Mouse (Mus musculus): ENCODE data around the gene Dyrk3. TPM values are rescaled to one million over a fixed set of nuclear protein-coding genes. Genes with fewer than 3 reads are reported as not detected.

The Dyrk3 gene
- total RNA-seq, 1 experiment = 18.6 TPM

DNA sequence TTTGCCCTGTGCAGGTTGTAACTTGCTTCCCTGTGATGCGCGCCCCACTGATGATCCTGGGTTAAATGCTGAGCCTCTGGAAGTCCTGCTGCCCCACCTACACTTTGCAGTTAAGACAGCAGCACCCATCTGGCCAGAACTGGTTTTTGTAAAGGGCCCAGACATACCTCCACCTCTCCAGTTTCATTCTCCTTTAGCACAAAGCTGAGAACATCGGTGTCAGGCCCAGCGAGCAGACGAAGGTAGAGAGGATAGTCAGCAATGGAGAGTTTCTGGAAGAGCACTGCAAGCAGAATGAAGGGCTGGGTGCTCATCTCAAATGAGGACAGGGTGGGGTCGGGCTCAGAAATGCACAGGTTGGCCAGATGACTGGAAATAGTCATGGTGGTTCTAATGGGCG lies 42.2 kb upstream of the Dyrk3 start:
- no peak for TF ChIP-seq HCFC1 (IDR thresholded peaks at IDR 0.05; ENCODE audit: borderline replicate concordance, insufficient read depth, low read length)
- no peaks in the 10 kb centered on the region for H3K4me1 ChIP-seq (ENCODE audit: control insufficient read depth in 2 of 2, insufficient read depth in 2 of 2, low read length in 2 of 2, poor library complexity in 1 of 2)
- no peak for DNase-seq (ENCODE audit: low read depth, low spot score)
- no peak overlapping the region for H3K4me3 ChIP-seq (ENCODE audit: insufficient read depth in 1 of 2, low read depth in 1 of 2, low read length in 2 of 2, poor library complexity in 1 of 2, severe bottlenecking in 1 of 2)
- H3K9ac ChIP-seq (ENCODE audit: insufficient read depth, low read depth, low read length, poor library complexity, severe bottlenecking) = no peak overlapping the region
- H3K9me3 ChIP-seq (ENCODE audit: control insufficient read depth, insufficient read depth, low read depth, low read length) = no peaks in the 10 kb centered on the region
- peaks cover 22% of the 10 kb centered on the region for H3K36me3 ChIP-seq (ENCODE audit: control insufficient read depth, insufficient read depth, low read length, poor library complexity, severe bottlenecking)
- no peak overlapping the region for H3K27ac ChIP-seq (ENCODE audit: insufficient read depth, low read depth, low read length, poor library complexity, severe bottlenecking)
- in situ Hi-C loops (cut with MboI; ENCODE audit: low sequenced_read_pairs in 2 of 2, unreplicated experiment in 2 of 2) = no loop called here

DNA sequence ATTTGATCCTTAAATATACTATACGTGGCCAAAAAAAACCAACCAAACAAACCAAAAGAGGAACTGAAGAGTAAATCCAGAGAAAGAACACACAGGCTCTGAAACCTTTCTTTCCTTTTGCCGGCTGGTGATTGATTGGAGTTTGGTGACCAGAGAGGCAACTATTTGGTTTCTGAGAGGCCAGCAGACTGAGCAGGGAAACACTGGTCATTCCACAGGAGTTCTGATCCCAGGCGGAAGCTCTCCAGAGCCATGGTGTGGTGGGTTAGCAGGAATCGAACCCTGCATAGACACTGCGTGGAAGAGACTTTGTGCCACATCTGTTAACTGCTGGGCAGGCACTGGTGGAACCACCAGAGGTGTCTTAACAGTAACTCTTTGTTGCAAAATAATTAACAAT lies 39.9 kb upstream of the Dyrk3 start:
- TF ChIP-seq HCFC1 (IDR thresholded peaks at IDR 0.05; ENCODE audit: borderline replicate concordance, insufficient read depth, low read length) = no peak
- no peak for TF ChIP-seq CHD2 (IDR thresholded peaks at IDR 0.05; ENCODE audit: low read depth, low read length)
- TF ChIP-seq ZNF384 (IDR thresholded peaks at IDR 0.05; ENCODE audit: low read depth, low read length) = no peak
- no peak for TF ChIP-seq MAFK (IDR thresholded peaks at IDR 0.05; ENCODE audit: insufficient read depth, low read depth, low read length)
- TF ChIP-seq ZC3H11A (IDR thresholded peaks at IDR 0.05; ENCODE audit: borderline replicate concordance, low read depth, low read length) = no peak
- no peak for DNase-seq (ENCODE audit: low read depth, low spot score)
- Histone ChIP-seq H3K36me3 (ENCODE audit: control insufficient read depth, insufficient read depth, low read length, poor library complexity, severe bottlenecking) (peaks cover 34% of the 10 kb centered on the region), H3K9ac (ENCODE audit: insufficient read depth, low read depth, low read length, poor library complexity, severe bottlenecking) (no peak overlapping the region), H3K9me3 (ENCODE audit: control insufficient read depth, insufficient read depth, low read depth, low read length) (no peaks in the 10 kb centered on the region), H3K4me3 (ENCODE audit: insufficient read depth in 1 of 2, low read depth in 1 of 2, low read length in 2 of 2, poor library complexity in 1 of 2, severe bottlenecking in 1 of 2) (no peak overlapping the region), H3K27ac (ENCODE audit: insufficient read depth, low read depth, low read length, poor library complexity, severe bottlenecking) (no peak overlapping the region), H3K4me1 (ENCODE audit: control insufficient read depth in 2 of 2, insufficient read depth in 2 of 2, low read length in 2 of 2, poor library complexity in 1 of 2) (no peaks in the 10 kb centered on the region)
- in situ Hi-C loops (cut with MboI; ENCODE audit: low sequenced_read_pairs in 2 of 2, unreplicated experiment in 2 of 2) = no loop called here

GRCm38 (mm10) chr1:131177249-131177648 lies 39.1 kb upstream of the Dyrk3 start:
- no peaks in the 10 kb centered on the region for H3K9me3 ChIP-seq (ENCODE audit: control insufficient read depth, insufficient read depth, low read depth, low read length)
- H3K27ac ChIP-seq (ENCODE audit: insufficient read depth, low read depth, low read length, poor library complexity, severe bottlenecking) = no peak overlapping the region
- no peaks in the 10 kb centered on the region for H3K4me1 ChIP-seq (ENCODE audit: control insufficient read depth in 2 of 2, insufficient read depth in 2 of 2, low read length in 2 of 2, poor library complexity in 1 of 2)
- peaks cover 40% of the 10 kb centered on the region for H3K36me3 ChIP-seq (ENCODE audit: control insufficient read depth, insufficient read depth, low read length, poor library complexity, severe bottlenecking)
- in situ Hi-C loops (cut with MboI; ENCODE audit: low sequenced_read_pairs in 2 of 2, unreplicated experiment in 2 of 2) = no loop called here
- DNase-seq (ENCODE audit: low read depth, low spot score) = no peak
- no peak overlapping the region for H3K4me3 ChIP-seq (ENCODE audit: insufficient read depth in 1 of 2, low read depth in 1 of 2, low read length in 2 of 2, poor library complexity in 1 of 2, severe bottlenecking in 1 of 2)
- no peak for TF ChIP-seq ZC3H11A (IDR thresholded peaks at IDR 0.05; ENCODE audit: borderline replicate concordance, low read depth, low read length)
- no peak overlapping the region for H3K9ac ChIP-seq (ENCODE audit: insufficient read depth, low read depth, low read length, poor library complexity, severe bottlenecking)

DNA sequence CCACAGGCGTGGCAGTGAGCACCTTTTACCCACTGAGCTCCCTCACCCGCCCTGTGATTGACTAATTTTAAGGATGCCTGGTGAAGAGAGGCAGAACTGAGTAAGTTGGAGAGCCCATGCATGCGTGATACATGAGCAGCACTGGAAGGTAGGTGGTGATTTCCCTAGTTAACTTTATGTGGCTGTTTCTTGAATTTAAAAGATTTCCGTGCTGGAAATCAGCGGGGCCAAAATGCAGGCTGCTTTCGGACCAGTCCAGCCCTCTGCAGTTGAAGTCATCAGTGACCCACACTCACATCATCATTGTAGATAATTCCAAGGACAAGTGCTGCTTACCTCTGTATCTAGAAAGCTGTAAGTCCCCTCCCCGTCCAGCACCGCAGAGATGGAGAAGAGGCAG lies 37.7 kb upstream of the Dyrk3 start:
- in situ Hi-C loops (cut with MboI; ENCODE audit: low sequenced_read_pairs in 2 of 2, unreplicated experiment in 2 of 2) = no loop called here
- DNase-seq (ENCODE audit: low read depth, low spot score) = no peak
- Histone ChIP-seq H3K36me3 (ENCODE audit: control insufficient read depth, insufficient read depth, low read length, poor library complexity, severe bottlenecking) (peaks cover 52% of the 10 kb centered on the region), H3K4me1 (ENCODE audit: control insufficient read depth in 2 of 2, insufficient read depth in 2 of 2, low read length in 2 of 2, poor library complexity in 1 of 2) (0 out of 4 replicates have a peak, but pooled peaks cover 0 to 1% of the 10 kb centered on the region in 2 experiments), H3K4me3 (ENCODE audit: insufficient read depth in 1 of 2, low read depth in 1 of 2, low read length in 2 of 2, poor library complexity in 1 of 2, severe bottlenecking in 1 of 2) (no peak overlapping the region), H3K27ac (ENCODE audit: insufficient read depth, low read depth, low read length, poor library complexity, severe bottlenecking) (no peak overlapping the region), H3K9ac (ENCODE audit: insufficient read depth, low read depth, low read length, poor library complexity, severe bottlenecking) (no peak overlapping the region), H3K9me3 (ENCODE audit: control insufficient read depth, insufficient read depth, low read depth, low read length) (no peaks in the 10 kb centered on the region)
- TF ChIP-seq ZNF384 (IDR thresholded peaks at IDR 0.05; ENCODE audit: low read depth, low read length) = no peak

DNA sequence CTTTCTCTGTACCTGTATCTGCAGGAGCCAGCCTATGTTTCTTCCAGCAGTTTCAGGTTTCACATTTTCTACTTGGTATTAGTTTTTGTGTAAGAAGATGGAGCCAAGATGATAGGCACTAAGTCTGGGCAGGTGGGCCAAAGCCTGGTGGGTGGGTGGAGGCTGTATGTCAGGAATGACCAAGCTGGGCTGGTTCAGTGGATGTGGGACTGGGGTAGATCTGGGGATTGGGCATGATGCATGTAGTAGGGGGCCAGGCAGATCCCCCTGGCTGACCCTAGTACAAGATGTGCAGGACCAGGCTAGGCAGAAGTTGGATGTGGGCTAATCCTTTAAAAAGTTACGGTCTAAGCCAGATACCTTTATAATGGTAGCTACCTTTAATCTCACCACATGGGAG lies 37.0 kb upstream of the Dyrk3 start:
- Histone ChIP-seq H3K27ac (ENCODE audit: insufficient read depth, low read depth, low read length, poor library complexity, severe bottlenecking) (no peak overlapping the region), H3K9me3 (ENCODE audit: control insufficient read depth, insufficient read depth, low read depth, low read length) (no peaks in the 10 kb centered on the region), H3K36me3 (ENCODE audit: control insufficient read depth, insufficient read depth, low read length, poor library complexity, severe bottlenecking) (peaks cover 56% of the 10 kb centered on the region), H3K4me1 (ENCODE audit: control insufficient read depth in 2 of 2, insufficient read depth in 2 of 2, low read length in 2 of 2, poor library complexity in 1 of 2) (0 out of 4 replicates have a peak, but pooled peaks cover 0 to 2% of the 10 kb centered on the region in 2 experiments), H3K4me3 (ENCODE audit: insufficient read depth in 1 of 2, low read depth in 1 of 2, low read length in 2 of 2, poor library complexity in 1 of 2, severe bottlenecking in 1 of 2) (no peak overlapping the region), H3K9ac (ENCODE audit: insufficient read depth, low read depth, low read length, poor library complexity, severe bottlenecking) (no peak overlapping the region)
- DNase-seq (ENCODE audit: low read depth, low spot score) = no peak
- in situ Hi-C loops (cut with MboI; ENCODE audit: low sequenced_read_pairs in 2 of 2, unreplicated experiment in 2 of 2) = no loop called here
- TF ChIP-seq ZNF384 (IDR thresholded peaks at IDR 0.05; ENCODE audit: low read depth, low read length) (no peak), CHD2 (IDR thresholded peaks at IDR 0.05; ENCODE audit: low read depth, low read length) (no peak), HCFC1 (IDR thresholded peaks at IDR 0.05; ENCODE audit: borderline replicate concordance, insufficient read depth, low read length) (no peak), ZC3H11A (IDR thresholded peaks at IDR 0.05; ENCODE audit: borderline replicate concordance, low read depth, low read length) (no peak), MAFK (IDR thresholded peaks at IDR 0.05; ENCODE audit: insufficient read depth, low read depth, low read length) (no peak)

All from ES-E14 (cell line).